Mouse (Mus musculus): ENCODE measurements at regions not wholly inside any gene's neighbourhood (a gene's known extent, or its start where the extent isn't known, plus 50 kb on each side); places are given as distances from the start of the nearest gene placed in this dataset.

GRCm38 (mm10) chr19:21913005-21913670 lies 135.0 kb downstream of the Cemip2 start:
- no peak overlapping the region for H3K4me3 ChIP-seq

DNA sequence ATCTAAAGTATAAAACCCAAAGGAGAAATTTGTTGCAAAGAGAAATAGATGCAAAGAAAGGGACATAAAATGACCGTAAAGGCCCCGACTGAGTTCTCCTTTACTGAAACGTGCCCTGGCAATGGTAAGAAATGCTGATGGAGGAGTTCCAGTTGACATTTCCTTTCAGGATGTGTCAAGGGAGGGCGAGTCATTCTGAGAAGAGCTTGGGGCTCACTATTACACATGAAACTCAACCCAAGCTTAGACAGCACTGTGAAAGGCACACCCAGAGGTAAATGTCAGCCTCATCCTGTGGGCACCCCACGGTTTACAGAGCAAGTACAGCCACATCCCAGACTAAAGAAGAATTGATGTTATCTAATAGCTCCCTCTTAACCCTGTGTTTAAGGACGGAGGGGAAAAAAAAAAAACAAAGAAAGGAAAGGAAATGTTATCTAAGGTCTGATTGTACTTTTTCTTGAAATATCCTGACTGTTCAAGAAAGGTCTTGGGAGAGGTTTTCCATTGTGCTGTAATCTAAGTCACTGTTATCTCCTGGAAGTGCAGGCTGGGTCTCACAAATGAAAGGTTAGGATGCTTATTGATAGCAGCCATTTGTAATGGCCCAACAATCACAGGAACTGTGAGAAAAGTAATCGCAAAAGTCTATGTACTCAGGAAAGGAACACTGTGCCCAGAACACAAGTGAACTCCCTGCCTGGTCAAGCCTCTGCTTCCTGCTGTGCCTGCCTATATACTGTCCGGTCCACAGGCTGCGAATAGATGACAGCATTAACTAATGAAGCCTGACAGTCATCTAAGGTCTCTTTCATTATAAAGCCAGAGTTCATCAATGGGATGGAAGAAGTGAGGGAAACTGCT lies 135.8 kb downstream of the Cemip2 start:
- DNase-seq (ENCODE audit: extremely low spot score in 1 of 2, low spot score in 2 of 2): no peak
- no peak for TF ChIP-seq CTCF (IDR thresholded peaks at IDR 0.05)
- Histone ChIP-seq H3K4me3 (no peak overlapping the region), H3K27ac (no peak overlapping the region)
- intact Hi-C loops (cut with DNase I): loop anchor here (2.0 kb wide), 1 partner anchor 391 kb away; no protein-coding TSS in a partner anchor

More at GRCm38 (mm10) chr19:21913005-21913670, 135.0 kb downstream of the Cemip2 start:
- DNase-seq (ENCODE audit: extremely low spot score in 1 of 2, low spot score in 2 of 2): no peak
- no peak overlapping the region for H3K27ac ChIP-seq
- no peak for TF ChIP-seq CTCF (IDR thresholded peaks at IDR 0.05)
- intact Hi-C loops (cut with DNase I): loop anchor here (2.0 kb wide), 1 partner anchor 392 kb away; no protein-coding TSS in a partner anchor

- TF ChIP-seq CTCF (IDR thresholded peaks at IDR 0.05): no peak
- intact Hi-C loops (cut with DNase I): no loop called here
- no peak overlapping the region for H3K27ac ChIP-seq
- DNase-seq (ENCODE audit: extremely low spot score in 1 of 2, low spot score in 2 of 2): no peak
- no peak overlapping the region for H3K4me3 ChIP-seq
These were observed 136.5 kb downstream of the Cemip2 start for GRCm38 (mm10) chr19:21914658-21915057.

DNA sequence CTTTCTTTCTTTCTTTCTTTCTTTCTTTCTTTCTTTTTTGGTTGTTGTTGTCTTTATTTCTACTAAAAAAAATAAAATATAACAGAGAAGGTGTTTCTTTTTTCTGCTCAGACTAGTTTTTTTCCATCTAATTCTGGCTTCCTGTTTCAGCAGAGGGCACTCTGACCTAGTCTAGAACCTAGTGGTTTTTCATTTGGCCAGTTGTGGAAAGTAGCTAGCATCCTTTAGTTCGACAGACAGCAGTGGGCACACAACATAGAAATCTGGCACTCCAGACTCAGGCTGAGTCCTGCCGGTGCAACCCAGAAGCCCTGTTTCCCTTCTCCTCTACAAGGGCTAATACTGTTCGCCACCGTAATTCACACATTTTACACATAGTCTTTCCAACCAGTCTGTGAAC lies 140.0 kb downstream of the Cemip2 start:
- peak; percentile 28 for TF ChIP-seq CTCF (IDR thresholded peaks at IDR 0.05)
- H3K4me3 ChIP-seq: no peak overlapping the region
- DNase-seq (ENCODE audit: extremely low spot score in 1 of 2, low spot score in 2 of 2): no peak
- intact Hi-C loops (cut with DNase I): no loop called here
- H3K27ac ChIP-seq: no peak overlapping the region

- Histone ChIP-seq H3K4me3 (no peak overlapping the region), H3K27ac (no peak overlapping the region)
- intact Hi-C loops (cut with DNase I): no loop called here
- DNase-seq (ENCODE audit: extremely low spot score in 1 of 2, low spot score in 2 of 2): no peak
- no peak for TF ChIP-seq CTCF (IDR thresholded peaks at IDR 0.05)
These were observed 140.9 kb downstream of the Cemip2 start for GRCm38 (mm10) chr19:21919074-21919473.

DNA sequence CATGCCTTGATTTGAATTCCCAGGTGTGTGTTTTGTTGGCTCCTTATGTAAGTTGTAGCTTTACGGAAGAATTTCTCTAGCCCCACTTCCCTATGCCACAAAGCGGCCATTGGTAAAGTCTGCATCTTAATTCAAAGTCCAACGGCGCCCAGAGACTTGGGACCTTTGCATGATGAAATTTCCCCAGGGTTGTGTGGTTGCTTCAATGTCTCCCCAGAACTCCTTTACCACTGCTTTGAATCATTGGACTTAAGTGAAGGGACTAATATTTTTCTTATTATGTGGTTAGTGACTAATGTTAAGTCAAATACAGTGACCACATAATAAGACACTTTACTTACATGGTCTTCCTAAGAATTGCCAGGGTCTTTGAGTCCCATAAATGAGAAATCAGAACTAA lies 162.0 kb downstream of the Cemip2 start:
- H3K4me3 ChIP-seq: no peak overlapping the region
- TF ChIP-seq CTCF (IDR thresholded peaks at IDR 0.05): no peak
- H3K27ac ChIP-seq: no peak overlapping the region
- no peak for DNase-seq (ENCODE audit: extremely low spot score in 1 of 2, low spot score in 2 of 2)
- intact Hi-C loops (cut with DNase I): no loop called here

GRCm38 (mm10) chr19:21941720-21942119 lies 163.6 kb downstream of the Cemip2 start:
- intact Hi-C loops (cut with DNase I): no loop called here
- H3K27ac ChIP-seq: no peak overlapping the region
- TF ChIP-seq CTCF (IDR thresholded peaks at IDR 0.05): no peak
- no peak for DNase-seq (ENCODE audit: extremely low spot score in 1 of 2, low spot score in 2 of 2)
- H3K4me3 ChIP-seq: no peak overlapping the region

GRCm38 (mm10) chr19:21942286-21942685 lies 164.1 kb downstream of the Cemip2 start:
- Histone ChIP-seq H3K4me3 (peak overlapping the region; percentile 16; the same call in 1 of the 2 replicates), H3K27ac (no peak overlapping the region)
- intact Hi-C loops (cut with DNase I): no loop called here
- TF ChIP-seq CTCF (IDR thresholded peaks at IDR 0.05): no peak
- DNase-seq (ENCODE audit: extremely low spot score in 1 of 2, low spot score in 2 of 2): no peak

DNA sequence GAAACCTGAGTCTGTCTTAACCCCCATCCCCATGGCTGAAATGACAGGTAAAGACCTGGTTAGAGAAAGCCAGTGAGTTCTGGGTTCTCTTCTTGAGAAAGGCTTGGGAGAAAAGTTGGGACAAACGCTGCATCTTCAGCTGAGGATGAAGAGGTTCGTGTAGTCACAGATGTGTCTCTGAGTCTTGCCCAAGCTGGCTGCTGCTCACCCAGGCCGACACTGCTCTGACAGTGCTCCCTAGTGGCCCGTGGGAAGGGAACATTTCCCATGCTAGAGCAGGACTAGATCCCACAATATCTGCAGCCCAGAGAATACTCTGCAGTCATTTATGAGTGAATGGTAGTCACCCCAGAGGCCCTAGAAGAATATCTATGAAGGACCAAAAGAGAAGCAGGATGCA lies 165.3 kb downstream of the Cemip2 start:
- no peak overlapping the region for H3K4me3 ChIP-seq
- DNase-seq (ENCODE audit: extremely low spot score in 1 of 2, low spot score in 2 of 2): no peak
- intact Hi-C loops (cut with DNase I): no loop called here
- no peak overlapping the region for H3K27ac ChIP-seq
- peak; percentile 46 for TF ChIP-seq CTCF (IDR thresholded peaks at IDR 0.05)

DNA sequence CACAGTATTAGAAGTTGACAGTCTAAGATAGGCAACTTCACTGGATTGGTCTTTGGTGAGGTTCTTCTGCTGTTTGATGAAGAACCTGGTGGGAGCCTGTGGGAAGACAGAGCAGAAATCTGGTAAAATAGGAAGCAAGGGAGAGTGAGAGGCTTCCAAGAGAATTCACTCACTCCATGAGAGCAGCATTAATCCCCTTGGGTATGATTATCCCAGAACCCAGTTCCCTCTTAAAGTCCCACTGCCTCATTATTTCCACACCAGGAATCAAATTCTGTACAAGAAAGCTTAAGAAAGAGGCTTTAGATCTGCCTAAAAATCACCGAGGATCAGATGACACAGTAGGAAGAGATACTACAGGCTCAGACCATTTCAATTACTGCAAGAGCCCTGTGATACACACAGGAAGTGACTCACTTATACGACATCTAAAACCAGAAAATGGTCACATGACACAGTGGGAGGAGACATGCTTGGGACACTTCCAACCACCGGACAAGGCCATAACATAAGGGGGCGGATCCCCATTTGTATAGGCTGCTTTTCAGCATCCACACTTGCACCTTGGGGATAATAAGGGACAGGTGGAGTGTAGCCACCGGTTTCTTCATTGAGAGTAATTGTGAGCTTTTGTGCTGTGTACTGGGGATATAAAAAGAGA lies 168.2 kb downstream of the Cemip2 start:
- intact Hi-C loops (cut with DNase I): no loop called here
- H3K4me3 ChIP-seq: no peak overlapping the region
- no peak for TF ChIP-seq CTCF (IDR thresholded peaks at IDR 0.05)
- DNase-seq (ENCODE audit: extremely low spot score in 1 of 2, low spot score in 2 of 2): no peak
- no peak overlapping the region for H3K27ac ChIP-seq

- Histone ChIP-seq H3K27ac (no peak overlapping the region), H3K4me3 (no peak overlapping the region)
- no peak for TF ChIP-seq CTCF (IDR thresholded peaks at IDR 0.05)
- intact Hi-C loops (cut with DNase I): no loop called here
- DNase-seq (ENCODE audit: extremely low spot score in 1 of 2, low spot score in 2 of 2): no peak
These were observed 169.9 kb downstream of the Cemip2 start for GRCm38 (mm10) chr19:21948030-21948429.

GRCm38 (mm10) chr19:21962635-21963034 lies 176.2 kb upstream of the Trpm3 start:
- DNase-seq (ENCODE audit: extremely low spot score in 1 of 2, low spot score in 2 of 2): no peak
- Histone ChIP-seq H3K4me3 (no peak overlapping the region), H3K27ac (no peak overlapping the region)
- intact Hi-C loops (cut with DNase I): no loop called here
- no peak for TF ChIP-seq CTCF (IDR thresholded peaks at IDR 0.05)
